Mouse (Mus musculus) telencephalon, adult 2 months (tissue): ENCODE measurements around the gene Ggta1.

Source experiments
- DNase-seq: peaks from one replicate; pipeline ENCODE4 v3.0.0-alpha.2; 2011; ENCODE audit warnings: low read depth, low spot score

The Ggta1 gene

GRCm38 (mm10) chr2:35440480-35440879, 22.6 kb downstream of the Ggta1 start:
- no peak for DNase-seq

DNA sequence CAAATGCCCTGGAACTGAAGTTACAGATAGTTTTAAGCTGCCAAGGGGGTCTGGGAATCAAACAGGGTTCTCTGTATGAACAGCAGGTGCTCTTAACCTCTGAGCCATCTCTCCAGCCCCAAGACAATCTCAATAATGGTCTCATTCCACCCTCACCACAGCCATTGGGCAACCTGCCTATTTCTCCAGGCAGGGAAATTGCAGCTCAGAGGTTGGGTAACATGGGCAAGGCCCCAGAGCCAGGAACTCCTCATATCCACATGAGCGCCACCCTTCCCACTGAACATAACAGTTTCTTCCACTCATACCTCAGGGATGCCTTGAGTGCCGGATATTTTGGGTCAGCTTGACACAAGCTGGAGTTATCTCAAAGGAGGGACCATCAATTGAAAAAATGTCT, 25.2 kb downstream of the Ggta1 start:
- DNase-seq: no peak

GRCm38 (mm10) chr2:35434576-35435123, 28.4 kb downstream of the Ggta1 start:
- DNase-seq: no peak

- no peak for DNase-seq
These were observed 29.6 kb downstream of the Ggta1 start for GRCm38 (mm10) chr2:35433428-35433827.

DNA sequence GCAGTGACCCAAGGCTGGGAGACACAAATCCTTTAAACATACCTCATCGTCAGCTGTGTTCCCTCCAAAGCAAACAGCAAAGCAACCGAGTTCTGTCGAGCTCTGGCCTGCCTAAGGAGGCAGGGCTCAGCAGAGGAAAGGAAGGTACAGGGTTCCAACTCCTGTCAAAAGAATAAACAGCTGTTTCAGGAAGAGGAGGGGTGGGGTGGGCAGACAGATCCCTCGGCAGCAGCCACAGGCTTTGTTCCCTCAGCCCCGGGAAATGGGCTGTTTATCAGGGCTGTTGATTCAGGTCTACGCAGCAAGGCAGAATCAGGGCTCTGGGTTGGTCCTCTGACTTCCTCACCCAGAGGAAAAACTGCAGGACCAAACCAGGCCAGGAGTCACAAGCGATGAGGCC, 30.6 kb downstream of the Ggta1 start:
- no peak for DNase-seq

- DNase-seq: no peak
These were observed 31.0 kb downstream of the Ggta1 start for GRCm38 (mm10) chr2:35432011-35432410.

- DNase-seq: no peak
These were observed 32.2 kb downstream of the Ggta1 start for GRCm38 (mm10) chr2:35430806-35431205.

GRCm38 (mm10) chr2:35428615-35429300, 34.3 kb downstream of the Ggta1 start:
- no peak for DNase-seq

DNA sequence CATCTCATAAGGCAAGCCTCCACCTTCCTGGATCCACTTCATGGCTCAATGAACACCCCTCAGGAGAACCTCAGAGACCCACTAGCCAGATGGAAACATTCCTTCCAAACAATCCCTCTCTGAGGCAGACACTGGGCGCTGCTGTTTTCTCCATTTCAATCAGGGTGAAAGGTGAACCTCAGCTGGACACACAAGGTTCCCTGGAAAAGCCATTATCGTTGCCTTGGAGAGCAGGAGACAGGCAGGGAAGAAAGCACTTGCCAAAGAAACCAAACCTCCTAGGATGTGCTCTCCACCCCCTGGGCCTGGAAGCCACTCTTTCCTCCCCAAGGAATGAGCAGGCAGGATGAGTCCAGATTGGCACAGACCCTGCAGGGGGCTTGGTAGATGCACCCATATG, 35.5 kb downstream of the Ggta1 start:
- no peak for DNase-seq

DNA sequence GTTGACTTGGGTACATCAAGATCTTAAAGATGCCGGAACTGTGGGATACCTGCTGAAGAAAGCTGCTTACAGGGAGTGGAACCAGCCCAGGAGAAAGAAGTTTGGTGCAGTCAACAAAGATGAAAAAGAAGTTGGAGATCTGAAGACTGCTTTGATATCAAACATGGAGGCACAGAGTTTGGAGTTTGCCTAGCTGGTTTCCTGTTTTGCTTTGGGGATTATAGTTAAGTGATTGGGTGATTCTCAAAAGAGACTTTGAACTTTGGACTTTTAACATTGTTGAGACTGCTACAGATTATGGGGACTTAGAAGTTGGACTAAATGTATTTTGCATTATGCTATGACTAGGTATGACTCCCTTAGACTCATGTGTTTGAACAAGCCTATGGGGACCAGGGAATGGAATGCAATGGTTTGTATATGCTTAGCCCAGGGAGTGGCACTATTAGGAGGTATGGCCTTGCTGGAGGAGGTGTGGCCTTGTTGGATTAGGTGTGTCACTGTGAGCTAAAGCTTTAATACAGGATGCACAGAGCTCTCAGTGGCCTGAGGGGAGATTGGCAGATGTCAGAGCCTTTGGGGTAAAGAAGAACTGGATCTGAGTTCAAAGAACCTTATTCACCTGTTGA, 39.2 kb downstream of the Ggta1 start:
- DNase-seq: no peak

DNA sequence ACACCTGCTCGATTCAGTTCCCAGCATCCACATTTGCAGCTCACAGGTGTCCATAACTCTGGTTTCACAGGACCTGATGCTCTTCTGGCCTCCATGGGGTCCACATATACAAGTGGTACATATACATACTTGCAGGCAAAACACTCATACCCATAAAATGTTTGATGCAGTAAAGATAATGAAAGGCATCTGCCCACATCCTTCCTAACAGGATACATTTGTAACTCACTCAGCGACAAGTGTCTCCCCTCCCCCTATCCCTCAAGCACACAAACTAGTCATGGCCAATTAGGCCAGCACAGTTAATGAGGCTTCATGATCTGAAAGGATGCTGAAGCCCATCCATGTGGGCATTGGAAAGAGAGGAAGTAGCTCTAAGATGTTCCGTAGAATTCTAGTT, 40.6 kb downstream of the Ggta1 start:
- no peak for DNase-seq

DNA sequence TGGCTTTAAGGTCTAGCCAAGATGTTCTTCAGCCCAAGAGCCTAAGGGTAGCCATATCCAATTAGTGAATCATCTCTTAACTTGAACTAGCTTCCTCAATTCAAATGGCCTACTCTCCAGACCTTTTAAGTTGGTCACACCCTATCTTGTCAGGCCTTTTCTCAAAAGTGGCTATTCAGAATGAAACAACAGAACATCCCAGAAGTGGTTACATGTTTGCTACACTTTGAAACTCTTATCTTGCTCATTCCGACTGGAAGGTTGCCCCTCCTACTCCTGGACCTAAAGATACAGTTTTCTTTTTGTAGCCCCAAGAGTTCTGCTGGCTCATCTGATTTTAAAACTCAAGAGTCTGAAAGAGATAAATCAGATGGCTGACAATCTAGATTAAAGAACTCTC, 42.4 kb downstream of the Ggta1 start:
- no peak for DNase-seq

DNA sequence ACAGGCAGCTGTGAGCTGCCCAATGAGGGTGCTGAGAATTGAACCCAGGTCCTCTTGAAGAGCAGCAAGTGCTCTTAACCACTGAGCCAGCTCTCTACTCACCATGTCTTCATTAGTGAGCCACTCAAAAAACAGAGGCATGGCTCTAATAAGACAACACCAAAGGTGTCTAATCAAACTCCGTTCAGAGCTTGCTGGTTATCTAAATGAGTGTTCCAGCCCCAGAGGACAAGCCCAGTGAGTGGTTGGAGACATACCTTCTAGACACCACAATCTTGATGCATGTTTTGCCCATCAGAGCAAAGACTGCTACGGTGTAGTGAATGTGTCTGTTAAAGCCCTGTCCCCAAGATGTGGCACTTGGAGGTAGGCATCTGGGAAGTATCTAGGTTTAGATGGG, 43.4 kb downstream of the Ggta1 start:
- DNase-seq: no peak

- no peak for DNase-seq
These were observed 43.8 kb downstream of the Ggta1 start for GRCm38 (mm10) chr2:35419243-35419642.

GRCm38 (mm10) chr2:35417231-35417630, 45.8 kb downstream of the Ggta1 start:
- DNase-seq: no peak

DNA sequence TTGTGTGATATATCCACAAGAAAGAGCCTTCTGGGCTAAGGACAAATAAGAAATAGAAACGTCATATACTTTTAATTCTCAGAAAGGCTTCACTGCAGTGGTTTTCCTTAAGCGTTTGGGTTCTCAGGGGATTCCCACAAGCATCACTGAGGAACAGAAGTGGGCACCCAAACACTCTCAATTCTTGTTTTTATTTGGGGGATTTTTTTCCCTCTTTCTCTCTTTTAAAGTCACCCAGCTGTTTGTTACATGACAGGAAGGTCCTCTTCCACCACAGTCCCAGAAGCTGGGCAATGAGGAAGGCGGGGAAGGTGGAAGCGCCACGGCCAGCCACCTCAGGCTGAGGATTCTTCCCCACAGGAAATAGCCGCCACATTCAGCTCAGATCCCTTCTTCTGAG, 46.6 kb downstream of the Ggta1 start:
- DNase-seq: no peak

GRCm38 (mm10) chr2:35412810-35413209, 50.2 kb downstream of the Ggta1 start:
- DNase-seq: no peak

GRCm38 (mm10) chr2:35412246-35412645, 50.8 kb downstream of the Ggta1 start:
- no peak for DNase-seq

- DNase-seq: no peak
These were observed 51.3 kb downstream of the Ggta1 start for GRCm38 (mm10) chr2:35411640-35412190.

- DNase-seq: no peak
These were observed 53.6 kb downstream of the Ggta1 start for GRCm38 (mm10) chr2:35409466-35409865.

DNA sequence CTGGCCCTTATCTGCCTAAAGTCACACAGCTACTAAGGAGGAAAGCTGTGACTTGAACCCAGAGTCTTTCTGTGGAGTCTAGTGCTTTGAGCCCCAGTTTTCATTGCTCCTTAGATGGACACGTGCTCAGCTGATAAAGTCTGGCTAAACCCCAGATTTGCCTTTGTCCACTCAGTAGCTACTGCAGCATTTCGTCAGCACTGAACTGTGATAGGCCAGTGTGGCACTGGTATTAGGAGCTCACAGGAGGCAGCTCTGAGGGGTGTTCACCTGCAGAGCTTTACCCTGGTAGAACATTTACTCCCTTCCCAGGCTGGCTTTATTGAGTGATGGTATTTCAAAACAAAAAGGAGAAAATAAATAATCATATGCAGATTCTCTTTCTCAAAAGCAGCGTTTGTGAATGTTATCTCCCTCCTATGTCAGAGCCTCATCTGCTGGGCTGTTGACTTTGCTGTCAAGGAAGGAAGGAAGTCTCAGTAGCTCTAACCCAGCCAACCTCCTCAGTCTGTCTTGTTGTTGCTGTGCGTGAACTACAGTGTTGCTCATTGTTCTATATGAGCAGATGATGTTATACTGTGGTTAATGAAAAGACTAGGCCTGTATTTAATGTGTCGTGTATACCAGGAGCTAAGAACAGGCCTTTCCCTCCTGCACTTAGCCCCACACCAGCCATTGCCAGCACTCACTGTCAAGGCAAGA, 54.5 kb downstream of the Ggta1 start:
- DNase-seq: no peak

GRCm38 (mm10) chr2:35407878-35408277, 55.2 kb downstream of the Ggta1 start:
- no peak for DNase-seq
